Mouse (Mus musculus) brain, embryonic 18.5 days (tissue): ENCODE data around the gene Klk10.

Experiments
- DNase-seq: peaks from one replicate; pipeline ENCODE4 v3.0.0-alpha.2; 2012; ENCODE audit warnings: low read depth, low spot score

The Klk10 gene

DNA sequence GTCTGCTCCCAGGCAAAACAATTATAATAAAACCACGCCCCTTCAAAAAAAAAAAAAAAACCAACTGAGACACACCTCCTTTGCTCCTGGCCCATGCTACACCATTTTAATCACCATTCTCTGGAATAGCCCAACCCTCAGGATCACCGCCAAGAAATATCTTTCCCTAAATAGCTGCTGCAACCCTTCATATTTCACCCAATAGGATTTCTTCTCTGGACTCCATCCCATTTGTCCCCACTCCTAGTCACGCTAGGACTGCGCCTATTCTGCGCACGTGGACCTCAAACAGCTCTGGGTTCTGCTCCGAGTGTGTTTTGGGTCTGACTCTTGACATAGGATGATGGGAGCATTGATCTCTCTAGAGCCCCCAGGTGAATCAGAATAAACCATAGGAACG is 15.5 kb downstream of the Klk10 start:
- no peak for DNase-seq

- DNase-seq = no peak
Measured at GRCm38 (mm10) chr7:43797333-43797769, 16.5 kb downstream of the Klk10 start, which contains the start of gene Klk8. Gene Klk8 (plus strand): TSS chr7:43797577.

GRCm38 (mm10) chr7:43797844-43798462 is 17.1 kb downstream of the Klk10 start:
- no peak for DNase-seq

GRCm38 (mm10) chr7:43799876-43800275 is 19.0 kb downstream of the Klk10 start:
- no peak for DNase-seq

DNA sequence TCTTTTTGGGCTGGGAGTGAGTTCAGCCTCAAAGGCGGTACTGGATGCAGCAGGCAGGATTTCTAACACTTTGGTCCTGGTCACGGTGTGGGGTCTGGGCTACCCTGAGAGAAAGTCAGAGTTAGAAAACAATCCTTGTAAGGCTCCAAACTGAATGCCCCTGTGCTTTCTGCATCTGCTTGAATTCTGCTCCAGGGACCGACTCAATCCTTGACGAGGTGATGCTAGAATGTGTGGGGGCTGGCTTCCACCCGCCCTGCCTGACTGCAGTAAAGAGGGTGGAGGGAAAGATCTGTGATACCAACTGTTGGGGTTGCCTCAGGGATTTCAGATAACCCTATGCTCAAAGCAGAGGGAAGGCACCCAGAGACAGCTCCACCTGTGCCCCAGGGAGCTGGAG is 30.2 kb downstream of the Klk10 start, which contains the start of gene Klk7:
Gene Klk7 (plus strand): TSS at position 301 of the 400 bp plus-strand sequence.
- no peak for DNase-seq

DNA sequence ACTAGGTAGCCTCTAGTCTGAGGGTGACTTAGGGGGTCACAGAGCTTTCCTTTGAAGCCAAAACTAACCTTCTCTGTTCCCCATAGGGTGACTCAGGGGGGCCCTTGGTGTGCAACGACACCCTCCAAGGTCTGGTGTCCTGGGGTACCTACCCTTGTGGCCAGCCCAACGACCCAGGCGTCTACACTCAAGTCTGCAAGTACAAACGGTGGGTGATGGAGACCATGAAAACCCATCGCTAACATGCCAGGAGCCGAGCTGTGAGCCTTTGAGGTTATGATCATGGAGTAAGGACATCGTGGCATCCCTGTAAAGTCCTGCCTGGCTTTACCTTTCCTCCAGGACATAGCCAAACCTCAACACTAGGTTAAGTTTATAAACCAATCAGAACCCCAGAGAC is 34.4 kb downstream of the Klk10 start:
- DNase-seq = no peak

DNA sequence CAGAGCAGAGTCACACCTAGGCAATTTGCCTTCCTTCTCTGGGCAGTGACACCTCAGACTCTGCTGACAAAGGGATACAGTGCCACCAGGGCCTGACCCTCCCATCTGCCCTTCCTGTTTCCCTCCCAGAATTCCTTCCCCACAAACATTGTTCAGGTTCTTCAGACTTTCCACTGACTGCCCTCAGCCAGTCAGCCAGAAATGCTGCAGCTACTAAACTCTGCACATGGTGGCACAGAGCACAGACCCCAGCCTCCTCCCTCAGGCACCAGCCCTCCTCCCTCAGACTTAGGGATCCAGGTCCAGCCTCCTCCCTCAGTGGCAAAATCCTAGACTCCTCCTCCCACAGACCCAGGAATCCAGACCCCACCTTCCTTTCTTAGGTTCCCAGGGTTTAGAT is 35.9 kb downstream of the Klk10 start:
- DNase-seq = no peak

DNA sequence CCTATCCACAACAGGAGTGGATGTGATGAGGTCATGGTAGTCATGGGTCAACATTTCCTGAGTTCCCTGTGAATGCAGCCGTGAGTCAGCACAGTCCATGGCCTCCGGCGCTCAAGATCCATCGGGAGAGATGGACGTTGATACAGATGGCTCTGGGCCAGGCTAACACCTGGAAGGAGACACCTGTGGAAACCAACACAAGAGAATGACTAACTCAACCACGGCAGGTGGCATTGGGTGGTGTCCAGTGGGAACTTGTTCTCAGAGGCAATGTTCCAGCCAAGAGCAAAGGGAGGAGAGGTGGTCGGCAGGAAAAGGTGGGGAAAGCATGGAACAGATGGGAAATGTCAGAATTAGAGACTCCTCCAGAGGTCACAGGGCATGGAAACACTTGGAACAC is 40.7 kb downstream of the Klk10 start:
- no peak for DNase-seq

DNA sequence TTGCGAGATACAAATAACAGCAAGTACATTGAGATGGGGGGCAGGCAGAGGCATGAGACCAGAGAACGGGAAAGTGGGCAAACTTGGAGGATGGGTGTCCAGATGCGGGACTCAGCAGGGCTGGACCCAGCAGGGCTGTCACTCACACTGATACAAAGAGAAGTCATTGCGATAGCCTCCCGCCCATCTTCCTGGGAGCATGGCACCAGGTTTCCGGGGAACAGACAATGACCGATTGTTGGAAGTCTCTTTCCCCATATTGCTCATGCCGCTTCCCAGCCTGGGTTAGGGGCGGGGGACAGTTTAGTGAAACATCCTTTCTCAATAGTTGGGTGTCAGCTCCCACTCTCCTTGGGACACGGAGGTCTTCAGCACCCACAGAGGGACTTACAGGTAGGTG is 43.4 kb downstream of the Klk10 start, which contains the start of gene Klk6:
Gene Klk6 (plus strand): TSS at position 301 of the 400 bp plus-strand sequence.
- DNase-seq = no peak

- DNase-seq = no peak
Measured at GRCm38 (mm10) chr7:43826056-43826455, 45.2 kb downstream of the Klk10 start.

DNA sequence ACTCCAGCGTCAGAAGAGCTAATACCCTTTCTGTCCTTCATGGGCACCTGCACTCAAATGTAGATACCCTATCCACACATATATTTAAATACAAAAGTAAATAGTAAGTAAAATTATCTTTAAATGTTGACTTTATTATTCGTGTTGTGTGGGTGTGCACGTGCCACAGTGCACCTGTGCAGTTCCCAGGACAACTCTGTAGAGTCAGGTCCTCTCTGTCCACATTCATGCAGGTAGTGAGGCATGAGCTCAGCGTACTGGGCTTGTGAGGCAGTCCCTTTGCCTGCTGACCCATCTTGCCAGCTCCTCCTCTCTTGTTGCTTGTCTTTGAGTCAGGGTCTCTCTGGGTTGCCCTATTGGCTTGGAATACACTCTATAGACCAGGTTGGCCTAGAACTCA is 46.9 kb downstream of the Klk10 start:
- no peak for DNase-seq

GRCm38 (mm10) chr7:43829006-43829405 is 48.2 kb downstream of the Klk10 start:
- no peak for DNase-seq
